Mouse (Mus musculus) intestine, postnatal 0 days (tissue): ENCODE data around the gene Scaf11. TPM values are rescaled to one million over a fixed set of nuclear protein-coding genes. Genes with fewer than 3 reads are reported as not detected.

Experiments used
- ATAC-seq: fragments of 200-750 bp; cut with Nextera tagmentation; 2 replicates; pipeline ENCODE4 v1.8.0; 2017; ENCODE audit warnings: mild to moderate bottlenecking, moderate TSS enrichment, moderate library complexity
- H3K27ac ChIP-seq: fragments of 300-500 bp; sonication (generic); 2 replicates; pipeline ENCODE4 v1.5.1; 2014; ENCODE audit warnings: mild to moderate bottlenecking, low read depth, low read length, moderate library complexity
- H3K27me3 ChIP-seq: fragments of 300-500 bp; sonication (generic); replicated peaks from 2 replicates; pipeline ENCODE4 v1.6.1; 2014; ENCODE audit warnings: low read length, mixed read lengths; ENCODE audit not compliant: control insufficient read depth, insufficient read depth
- H3K36me3 ChIP-seq: fragments of 300-500 bp; sonication (generic); 2 replicates; pipeline ENCODE4 v1.6.1; 2014; ENCODE audit warnings: mild to moderate bottlenecking, moderate library complexity; ENCODE audit not compliant: control insufficient read depth, insufficient read depth
- H3K4me1 ChIP-seq: fragments of 300-500 bp; sonication (generic); replicated peaks from 2 replicates; pipeline ENCODE4 v1.6.1; 2014; ENCODE audit warnings: antibody characterized with exemption, low read length, mixed read lengths; ENCODE audit not compliant: control insufficient read depth, insufficient read depth
- H3K4me2 ChIP-seq: fragments of 300-500 bp; sonication (generic); replicated peaks from 2 replicates; pipeline ENCODE4 v1.6.1; 2014; ENCODE audit warnings: low read depth, mild to moderate bottlenecking, moderate library complexity
- H3K4me3 ChIP-seq: fragments of 300-500 bp; sonication (generic); 2 replicates; pipeline ENCODE4 v1.5.1; 2014; ENCODE audit warnings: low read depth, low read length
- H3K9ac ChIP-seq: fragments of 300-500 bp; sonication (generic); 2 replicates; pipeline ENCODE4 v1.6.1; 2014; ENCODE audit warnings: mild to moderate bottlenecking, low read depth, low read length
- H3K9me3 ChIP-seq: fragments of 300-500 bp; sonication (generic); 2 replicates; pipeline ENCODE4 v1.6.1; 2016; ENCODE audit warnings: mixed run types; ENCODE audit not compliant: control insufficient read depth
- CTCF ChIP-seq: sonication (generic); IDR thresholded peaks from 2 replicates; pipeline ENCODE4 v1.5.1; 2016; ENCODE audit warnings: low read depth, mild to moderate bottlenecking, control low read depth, antibody characterized with exemption, moderate library complexity
- WGBS: fragments of 180-500 bp; shearing (Covaris S2); extraction: QIAGEN DNeasy Blood & Tissue Kit; methylation state at CpG from one replicate; pipeline ENCODE4 v1.1.7; 2014; 5-methylcytosine and 5-hydroxymethylcytosine counted together
- polyA plus RNA-seq: library from polyadenylated mRNA; unstranded; fragments of >200 nt; fragmentation: Nextera tagmentation; extraction: Ambion mirVana; gene quantifications from 2 replicates; pipeline ENCODE4 v1.2.1, GENCODE M21; 2015

Scaf11 gene
- polyA plus RNA-seq, 1 experiment from 2014 or later, result 47.8 TPM

GRCm38 (mm10) chr15:96478006-96478405 is 17.4 kb upstream of the Scaf11 start:
- no peaks in the 10 kb centered on the region for H3K36me3 ChIP-seq
- WGBS, result 87% methylated on average over 12 of the region's 12 CpGs
- no peak overlapping the region for H3K4me3 ChIP-seq
- no peaks in the 10 kb centered on the region for H3K4me1 ChIP-seq
- no peak overlapping the region for H3K9ac ChIP-seq
- H3K4me2 ChIP-seq, result no peak overlapping the region
- no peaks in the 10 kb centered on the region for H3K27me3 ChIP-seq
- ATAC-seq, result no peak
- TF ChIP-seq CTCF, result no peak
- no peak overlapping the region for H3K27ac ChIP-seq
- no peaks in the 10 kb centered on the region for H3K9me3 ChIP-seq

- Histone ChIP-seq H3K27me3 (no peaks in the 10 kb centered on the region), H3K9me3 (no peaks in the 10 kb centered on the region), H3K4me2 (no peak overlapping the region), H3K4me3 (no peak overlapping the region), H3K36me3 (no peaks in the 10 kb centered on the region), H3K4me1 (no peaks in the 10 kb centered on the region), H3K27ac (no peak overlapping the region), H3K9ac (no peak overlapping the region)
- peak; percentile 96 for TF ChIP-seq CTCF
- WGBS, result 5% methylated on average over 7 of the region's 7 CpGs
- ATAC-seq, result 0 out of 2 replicates have a peak, but pooled peaks have one; percentile 25
These were observed 15.7 kb upstream of the Scaf11 start for GRCm38 (mm10) chr15:96476359-96476758.

- no peak for ATAC-seq
- Histone ChIP-seq H3K27ac (no peak overlapping the region), H3K4me2 (no peak overlapping the region), H3K9ac (no peak overlapping the region), H3K4me1 (no peaks in the 10 kb centered on the region), H3K9me3 (no peaks in the 10 kb centered on the region), H3K4me3 (no peak overlapping the region), H3K27me3 (no peaks in the 10 kb centered on the region), H3K36me3 (no peaks in the 10 kb centered on the region)
- no peak for TF ChIP-seq CTCF
- WGBS, result 84% methylated on average over 7 of the region's 7 CpGs
These were observed 14.9 kb upstream of the Scaf11 start for GRCm38 (mm10) chr15:96475571-96475972.

- whole genome bisulfite sequencing, result 65% methylated on average over 20 of the region's 20 CpGs
- no peak overlapping the region for H3K4me3 ChIP-seq
- no peak overlapping the region for H3K27ac ChIP-seq
- H3K36me3 ChIP-seq, result no peaks in the 10 kb centered on the region
- no peaks in the 10 kb centered on the region for H3K27me3 ChIP-seq
- no peaks in the 10 kb centered on the region for H3K9me3 ChIP-seq
- no peak for TF ChIP-seq CTCF
- no peak overlapping the region for H3K9ac ChIP-seq
- no peak overlapping the region for H3K4me2 ChIP-seq
- ATAC-seq, result no peak
- H3K4me1 ChIP-seq, result no peaks in the 10 kb centered on the region
These were observed 13.8 kb upstream of the Scaf11 start for GRCm38 (mm10) chr15:96474325-96474955.

DNA sequence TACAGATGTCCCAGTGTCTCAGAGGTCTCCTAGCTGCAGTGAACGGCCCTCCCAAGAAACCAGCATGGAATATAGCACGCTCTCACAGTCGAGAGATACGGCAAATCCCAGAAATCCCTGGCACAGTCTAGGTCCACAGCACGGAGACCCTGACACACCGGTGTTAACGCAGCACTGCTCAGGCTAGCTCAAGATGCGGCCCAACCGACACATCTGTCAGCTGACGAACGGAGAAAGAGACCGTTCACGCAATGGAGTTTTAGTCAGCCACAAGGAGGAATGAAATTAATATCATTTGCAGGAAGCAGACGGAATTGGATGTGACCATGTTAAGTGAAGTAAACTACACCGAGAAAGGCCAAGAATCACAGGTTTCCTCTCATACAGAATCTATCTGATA is 13.3 kb upstream of the Scaf11 start:
- H3K9ac ChIP-seq, result no peak overlapping the region
- no peak overlapping the region for H3K4me2 ChIP-seq
- H3K4me3 ChIP-seq, result no peak overlapping the region
- no peak for TF ChIP-seq CTCF
- H3K9me3 ChIP-seq, result no peaks in the 10 kb centered on the region
- no peak overlapping the region for H3K27ac ChIP-seq
- no peaks in the 10 kb centered on the region for H3K4me1 ChIP-seq
- WGBS, result 92% methylated on average over 15 of the region's 15 CpGs
- ATAC-seq, result no peak
- no peaks in the 10 kb centered on the region for H3K27me3 ChIP-seq
- H3K36me3 ChIP-seq, result no peaks in the 10 kb centered on the region

GRCm38 (mm10) chr15:96468316-96468715 is 7.7 kb upstream of the Scaf11 start:
- ATAC-seq, result no peak
- H3K4me2 ChIP-seq, result no peak overlapping the region
- no peak overlapping the region for H3K9ac ChIP-seq
- no peaks in the 10 kb centered on the region for H3K9me3 ChIP-seq
- no peaks in the 10 kb centered on the region for H3K36me3 ChIP-seq
- WGBS, result 87% methylated on average over 2 of the region's 2 CpGs
- no peak for TF ChIP-seq CTCF
- no peaks in the 10 kb centered on the region for H3K4me1 ChIP-seq
- no peak overlapping the region for H3K27ac ChIP-seq
- H3K27me3 ChIP-seq, result no peaks in the 10 kb centered on the region
- H3K4me3 ChIP-seq, result no peak overlapping the region

- H3K9ac ChIP-seq, result no peak overlapping the region
- no peak overlapping the region for H3K4me3 ChIP-seq
- TF ChIP-seq CTCF, result no peak
- no peaks in the 10 kb centered on the region for H3K27me3 ChIP-seq
- 73% methylated on average over 5 of the region's 5 CpGs for WGBS
- H3K4me2 ChIP-seq, result no peak overlapping the region
- no peaks in the 10 kb centered on the region for H3K9me3 ChIP-seq
- ATAC-seq, result no peak
- no peak overlapping the region for H3K27ac ChIP-seq
- no peaks in the 10 kb centered on the region for H3K4me1 ChIP-seq
- no peaks in the 10 kb centered on the region for H3K36me3 ChIP-seq
These were observed 7.2 kb upstream of the Scaf11 start for GRCm38 (mm10) chr15:96467844-96468243.
